Mouse (Mus musculus) liver, embryonic 13.5 days (tissue): Measurements from ENCODE around the gene Fndc4. TPM values are rescaled to one million over a fixed set of nuclear protein-coding genes. Genes with fewer than 3 reads are reported as not detected.

Source experiments
- ATAC-seq: fragments of 200-750 bp; cut with Nextera tagmentation; 2 replicates; pipeline ENCODE4 v1.8.0; 2017; ENCODE audit warnings: low read depth, mild to moderate bottlenecking, moderate number of reproducible peaks, moderate library complexity
- DNase-seq: peaks from one replicate; pipeline ENCODE4 v3.0.0; 2022
- H3K27ac ChIP-seq: fragments of 300-500 bp; sonication (generic); 2 replicates; pipeline ENCODE4 v1.5.1; 2015; ENCODE audit warnings: moderate library complexity, mild to moderate bottlenecking, inconsistent platforms
- H3K27me3 ChIP-seq: fragments of 300-500 bp; sonication (generic); 2 replicates; pipeline ENCODE4 v1.6.1; 2015; ENCODE audit warnings: mild to moderate bottlenecking, inconsistent platforms
- H3K36me3 ChIP-seq: fragments of 300-500 bp; sonication (generic); 2 replicates; pipeline ENCODE4 v1.6.1; 2015; ENCODE audit warnings: mild to moderate bottlenecking, inconsistent platforms
- H3K4me1 ChIP-seq: fragments of 300-500 bp; sonication (generic); replicated peaks from 2 replicates; pipeline ENCODE4 v1.6.1; 2015; ENCODE audit warnings: inconsistent platforms
- H3K4me2 ChIP-seq: fragments of 300-500 bp; sonication (generic); 2 replicates; pipeline ENCODE4 v1.6.1; 2015; ENCODE audit warnings: inconsistent platforms, mild to moderate bottlenecking, moderate library complexity
- H3K4me3 ChIP-seq: fragments of 300-500 bp; sonication (generic); replicated peaks from 2 replicates; pipeline ENCODE4 v1.5.1; 2015; ENCODE audit warnings: mild to moderate bottlenecking, inconsistent platforms
- H3K9ac ChIP-seq: fragments of 300-500 bp; sonication (generic); 2 replicates; pipeline ENCODE4 v1.6.1; 2015; ENCODE audit warnings: mild to moderate bottlenecking, inconsistent platforms
- H3K9me3 ChIP-seq: fragments of 300-500 bp; sonication (generic); replicated peaks from 2 replicates; pipeline ENCODE4 v1.6.1; 2016; ENCODE audit warnings: inconsistent platforms
- WGBS: fragments of 180-500 bp; shearing (Covaris S2); methylation state at CpG from one replicate; pipeline ENCODE4 v1.1.7; 2015; ENCODE audit not compliant: insufficient replicate concordance; 5-methylcytosine and 5-hydroxymethylcytosine counted together
- polyA plus RNA-seq: library from polyadenylated mRNA; unstranded; fragments of >200 nt; fragmentation: Nextera tagmentation; extraction: Ambion mirVana; gene quantifications from 2 replicates; pipeline ENCODE4 v1.2.1, GENCODE M21; 2015

The Fndc4 gene
- polyA plus RNA-seq = 5.8 and 6.7 TPM in 2 replicates

DNA sequence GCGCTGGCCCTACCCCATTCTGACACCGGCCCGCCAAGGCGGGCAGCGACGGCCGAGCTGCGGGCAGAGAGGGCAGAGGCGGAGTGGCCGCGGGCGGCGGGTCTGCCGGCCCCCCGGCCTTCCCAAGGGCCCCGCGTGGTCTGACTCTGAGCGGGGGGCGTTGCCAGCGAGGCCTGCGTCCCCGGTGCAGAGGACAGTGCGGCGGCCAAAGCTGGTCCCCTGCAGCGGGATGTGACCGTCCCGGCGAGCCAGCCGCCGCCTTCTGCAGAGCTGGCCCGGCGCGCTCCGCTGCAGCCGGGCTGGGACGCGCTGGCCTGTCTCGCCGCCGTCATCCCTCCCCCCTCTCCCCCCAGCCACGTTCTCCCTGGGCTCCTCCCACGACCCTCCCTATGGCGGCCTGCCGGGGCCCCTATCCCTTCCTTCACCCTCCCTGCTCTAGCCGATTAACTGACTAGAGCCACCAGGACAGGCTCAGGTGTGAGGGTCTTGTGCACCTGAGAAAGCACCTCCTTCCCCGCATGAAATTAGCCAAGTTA is at the start of gene Fndc4:
TSS of gene Fndc4 (minus strand) at position 475 of the 536 bp plus-strand sequence.
- WGBS = under 1% methylated on average over 45 of the region's 46 CpGs
- H3K27ac ChIP-seq = no peak within 1 kb of the TSS
- H3K36me3 ChIP-seq = peaks cover 2% of the 10 kb centered on the region; the same call in 1 of the 2 replicates
- peak within 1 kb of the TSS; percentile 70 for H3K9ac ChIP-seq
- H3K4me3 ChIP-seq = peak within 1 kb of the TSS; percentile 63
- H3K4me1 ChIP-seq = peaks cover 27% of the 10 kb centered on the region
- H3K9me3 ChIP-seq = no peaks in the 10 kb centered on the region
- DNase-seq (no peak), ATAC-seq (no peak)
- H3K27me3 ChIP-seq = peaks cover 54% of the 10 kb centered on the region
- peak within 1 kb of the TSS; percentile 78 for H3K4me2 ChIP-seq

DNA sequence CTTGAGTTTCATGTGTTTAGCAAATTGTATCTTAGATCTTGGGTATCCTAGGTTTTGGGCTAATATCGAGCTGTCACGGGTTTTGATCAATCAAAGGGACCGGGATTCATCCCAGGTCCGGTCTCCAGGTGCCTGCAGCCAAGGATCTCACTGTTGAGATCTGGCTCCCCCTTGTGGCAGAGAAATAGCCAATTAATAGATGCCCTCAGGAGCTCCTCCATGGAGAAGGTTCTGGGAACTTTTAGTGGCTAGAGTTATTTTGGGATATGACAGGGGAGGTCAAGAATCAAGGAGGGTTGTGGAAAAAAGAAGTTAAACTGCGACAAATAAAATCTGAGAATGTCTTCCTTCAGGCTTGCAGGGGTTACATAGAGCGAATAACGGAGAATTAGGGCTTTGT is 32.4 kb upstream of the Fndc4 start:
- Histone ChIP-seq H3K27ac (no peak overlapping the region), H3K4me3 (no peak overlapping the region), H3K4me1 (no peaks in the 10 kb centered on the region), H3K27me3 (no peaks in the 10 kb centered on the region), H3K9ac (no peak overlapping the region), H3K4me2 (no peak overlapping the region), H3K36me3 (no peaks in the 10 kb centered on the region), H3K9me3 (no peaks in the 10 kb centered on the region; the same call in 1 of the 2 replicates)
- ATAC-seq = no peak
- 34% methylated on average over 7 of the region's 7 CpGs for WGBS
- peak; percentile 5 for DNase-seq

DNA sequence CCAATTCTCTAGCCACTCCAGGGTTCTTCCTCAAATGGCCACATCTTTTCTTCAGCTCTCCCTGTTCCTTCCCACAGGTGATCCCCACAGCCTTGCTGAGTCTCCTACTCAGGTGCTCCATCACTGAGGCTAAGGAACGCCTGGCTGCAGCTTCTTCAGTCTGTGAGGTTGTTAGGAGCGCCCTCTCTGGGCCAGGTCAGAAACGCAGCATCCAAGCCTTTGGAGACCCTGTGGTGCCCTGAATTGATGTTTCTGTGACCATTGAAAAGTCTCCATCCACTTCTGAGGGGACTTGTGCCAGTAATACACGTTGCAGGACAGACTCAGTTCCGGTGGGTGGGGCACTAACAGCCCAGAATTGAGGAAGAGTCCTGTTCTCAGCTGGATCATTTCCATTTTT is 31.0 kb upstream of the Fndc4 start:
- no peak overlapping the region for H3K4me3 ChIP-seq
- DNase-seq = peak; percentile 5
- 12% methylated on average over 5 of the region's 5 CpGs for WGBS

DNA sequence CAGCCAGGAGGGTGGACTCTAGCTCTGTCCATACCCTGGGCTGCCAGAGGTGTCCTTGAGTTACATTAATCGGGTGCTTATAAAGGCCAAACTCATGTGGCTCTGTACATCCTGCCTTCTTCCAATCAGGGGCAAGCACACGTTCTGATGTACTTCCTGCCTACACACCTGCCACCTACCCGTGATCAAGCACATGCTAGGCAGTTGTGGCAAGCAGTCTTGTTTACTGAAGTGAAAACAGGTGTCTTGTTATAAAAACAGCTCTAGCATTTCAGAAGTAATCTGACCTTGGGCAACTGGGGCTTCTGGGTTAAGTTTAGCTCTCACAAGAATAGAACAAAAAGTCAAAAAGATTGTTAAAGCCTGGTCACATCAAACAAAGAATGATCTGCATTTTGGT is 28.2 kb upstream of the Fndc4 start:
- Histone ChIP-seq H3K36me3 (no peaks in the 10 kb centered on the region), H3K4me2 (no peak overlapping the region), H3K27ac (no peak overlapping the region), H3K9ac (no peak overlapping the region), H3K9me3 (no peaks in the 10 kb centered on the region), H3K4me1 (no peaks in the 10 kb centered on the region), H3K27me3 (no peaks in the 10 kb centered on the region), H3K4me3 (no peak overlapping the region)
- DNase-seq (no peak), ATAC-seq (no peak)
- WGBS = 38% methylated on average over 3 of the region's 3 CpGs

More for the DNA sequence above, 31.0 kb upstream of the Fndc4 start:
- no peak overlapping the region for H3K27ac ChIP-seq
- no peaks in the 10 kb centered on the region for H3K9me3 ChIP-seq
- no peaks in the 10 kb centered on the region for H3K36me3 ChIP-seq
- no peak for ATAC-seq
- H3K9ac ChIP-seq = no peak overlapping the region
- no peaks in the 10 kb centered on the region for H3K27me3 ChIP-seq
- H3K4me1 ChIP-seq = no peaks in the 10 kb centered on the region
- no peak overlapping the region for H3K4me2 ChIP-seq

DNA sequence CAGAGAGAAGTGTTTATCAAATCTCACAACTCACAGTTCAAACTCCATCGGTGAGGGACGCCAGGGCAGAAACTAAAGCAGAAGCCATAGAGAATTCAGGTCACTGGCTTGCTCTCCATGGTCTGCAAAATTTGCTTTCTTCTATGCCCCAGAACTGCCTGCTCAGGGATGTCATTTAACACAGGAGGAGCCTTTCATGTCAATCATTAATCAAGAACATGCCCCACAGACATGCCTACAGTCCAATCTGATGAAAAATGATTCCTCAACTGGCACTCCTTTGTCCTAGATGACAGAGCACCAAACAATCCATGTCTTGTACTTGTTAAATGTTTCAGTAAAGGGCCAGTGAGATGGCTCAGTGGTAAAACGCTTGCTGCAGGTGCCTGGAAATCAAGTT is 26.9 kb upstream of the Fndc4 start:
- H3K4me1 ChIP-seq = no peaks in the 10 kb centered on the region
- DNase-seq (no peak), ATAC-seq (no peak)
- no peak overlapping the region for H3K27ac ChIP-seq
- no peaks in the 10 kb centered on the region for H3K36me3 ChIP-seq
- no peaks in the 10 kb centered on the region for H3K27me3 ChIP-seq
- 57% methylated on average over 3 of the region's 3 CpGs for WGBS
- no peak overlapping the region for H3K4me2 ChIP-seq
- H3K9ac ChIP-seq = no peak overlapping the region
- H3K4me3 ChIP-seq = no peak overlapping the region
- H3K9me3 ChIP-seq = no peaks in the 10 kb centered on the region

DNA sequence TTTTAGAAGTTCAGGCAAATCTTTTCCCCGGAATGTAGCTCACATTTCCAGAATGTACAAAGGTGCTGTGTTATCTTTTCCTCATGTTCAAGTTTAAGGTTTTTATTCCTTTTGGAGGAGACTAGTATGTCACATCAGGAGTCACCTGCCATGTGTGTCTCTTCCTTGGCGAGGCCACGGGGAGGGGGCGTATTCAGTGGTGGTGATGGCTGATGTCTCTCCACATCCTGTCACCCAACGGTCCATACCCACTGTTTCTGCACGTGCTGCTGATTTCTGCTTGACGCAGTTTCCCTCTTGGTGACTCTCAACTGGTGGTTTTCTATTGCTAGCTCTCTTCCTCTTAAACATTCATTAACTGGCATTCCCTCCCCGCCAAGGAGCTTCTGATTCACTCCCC is 16.9 kb upstream of the Fndc4 start:
- Histone ChIP-seq H3K9me3 (no peaks in the 10 kb centered on the region), H3K9ac (no peak overlapping the region), H3K4me2 (no peak overlapping the region), H3K36me3 (no peaks in the 10 kb centered on the region), H3K4me1 (no peaks in the 10 kb centered on the region), H3K4me3 (no peak overlapping the region), H3K27me3 (no peaks in the 10 kb centered on the region), H3K27ac (no peak overlapping the region)
- ATAC-seq (no peak), DNase-seq (no peak)
- WGBS = 58% methylated on average over 8 of the region's 8 CpGs

DNA sequence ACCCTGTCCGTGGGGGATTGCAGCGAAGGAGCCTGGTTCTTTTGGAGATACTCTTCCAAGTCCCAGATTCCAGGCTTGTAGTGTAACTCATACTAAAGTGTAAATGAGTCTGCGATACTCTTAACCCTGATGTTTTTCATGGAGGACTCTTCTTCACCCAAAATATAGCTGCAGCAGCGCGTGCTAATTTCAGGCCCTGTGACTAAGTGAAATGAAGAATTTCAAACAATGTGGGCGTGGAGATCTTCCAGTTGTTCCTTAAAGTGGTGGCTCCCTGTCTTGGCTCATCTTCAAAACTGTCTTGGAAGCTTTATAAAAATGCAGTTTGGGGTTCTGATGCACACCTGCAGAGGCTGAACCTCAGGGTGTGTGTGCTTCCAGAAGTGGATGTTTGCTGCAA is 7.2 kb upstream of the Fndc4 start:
- peaks cover 14% of the 10 kb centered on the region for H3K27me3 ChIP-seq
- H3K4me2 ChIP-seq = no peak overlapping the region
- no peak overlapping the region for H3K9ac ChIP-seq
- no peak for ATAC-seq
- H3K4me3 ChIP-seq = no peak overlapping the region
- H3K9me3 ChIP-seq = no peaks in the 10 kb centered on the region
- H3K36me3 ChIP-seq = no peaks in the 10 kb centered on the region
- no peaks in the 10 kb centered on the region for H3K4me1 ChIP-seq
- WGBS = 71% methylated on average over 6 of the region's 6 CpGs
- no peak for DNase-seq
- H3K27ac ChIP-seq = no peak overlapping the region

DNA sequence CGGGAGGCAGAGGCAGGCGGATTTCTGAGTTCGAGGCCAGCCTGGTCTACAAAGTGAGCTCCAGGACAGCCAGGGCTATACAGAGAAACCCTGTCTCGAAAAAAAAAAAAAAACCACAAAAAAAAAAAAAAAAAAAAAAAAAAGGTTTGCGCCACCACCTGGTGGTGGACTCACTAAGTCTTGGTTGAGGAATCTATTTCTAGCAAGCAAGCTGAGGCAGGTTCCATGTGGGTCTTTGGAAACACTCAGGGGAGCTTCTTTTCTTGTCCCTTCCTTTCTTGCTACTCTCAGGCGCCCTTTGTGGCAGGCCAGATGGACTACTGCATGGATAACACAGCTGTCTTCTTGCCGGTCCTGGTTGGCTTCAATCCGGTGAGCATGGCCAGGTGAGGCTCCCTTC is 6.0 kb upstream of the Fndc4 start:
- no peaks in the 10 kb centered on the region for H3K36me3 ChIP-seq
- H3K4me3 ChIP-seq = no peak overlapping the region
- peaks cover 27% of the 10 kb centered on the region for H3K27me3 ChIP-seq
- no peaks in the 10 kb centered on the region for H3K9me3 ChIP-seq
- ATAC-seq = no peak
- H3K27ac ChIP-seq = no peak overlapping the region
- H3K4me1 ChIP-seq = no peaks in the 10 kb centered on the region
- no peak for DNase-seq
- no peak overlapping the region for H3K9ac ChIP-seq
- H3K4me2 ChIP-seq = no peak overlapping the region
- 39% methylated on average over 8 of the region's 8 CpGs for WGBS

DNA sequence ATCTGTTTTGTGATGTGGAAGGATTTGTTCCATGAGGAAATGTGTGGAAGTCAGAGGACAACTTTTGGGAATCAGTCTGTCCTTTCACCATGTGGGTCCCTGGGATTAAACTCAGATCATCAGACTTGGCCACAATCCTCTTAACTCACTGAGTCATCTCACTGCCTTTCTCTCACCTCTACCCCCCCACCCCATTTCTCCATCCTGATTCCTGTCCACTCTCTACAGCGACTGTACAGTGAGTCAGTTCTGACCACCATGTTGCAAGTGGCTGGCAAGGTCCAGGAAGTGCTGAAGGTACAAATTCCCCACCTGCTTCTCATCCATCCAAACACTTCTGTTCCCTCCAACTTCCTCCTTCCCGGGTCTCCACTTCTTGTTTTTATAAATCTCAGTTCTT is 2.6 kb upstream of the Fndc4 start:
- Histone ChIP-seq H3K9ac (no peak overlapping the region), H3K27ac (no peak overlapping the region), H3K27me3 (peaks cover 60% of the 10 kb centered on the region), H3K9me3 (no peaks in the 10 kb centered on the region), H3K36me3 (peaks cover 1% of the 10 kb centered on the region; the same call in 1 of the 2 replicates), H3K4me3 (no peak overlapping the region), H3K4me1 (peaks cover 11% of the 10 kb centered on the region), H3K4me2 (no peak overlapping the region)
- WGBS = 25% methylated on average over 2 of the region's 2 CpGs
- DNase-seq (no peak), ATAC-seq (no peak)

DNA sequence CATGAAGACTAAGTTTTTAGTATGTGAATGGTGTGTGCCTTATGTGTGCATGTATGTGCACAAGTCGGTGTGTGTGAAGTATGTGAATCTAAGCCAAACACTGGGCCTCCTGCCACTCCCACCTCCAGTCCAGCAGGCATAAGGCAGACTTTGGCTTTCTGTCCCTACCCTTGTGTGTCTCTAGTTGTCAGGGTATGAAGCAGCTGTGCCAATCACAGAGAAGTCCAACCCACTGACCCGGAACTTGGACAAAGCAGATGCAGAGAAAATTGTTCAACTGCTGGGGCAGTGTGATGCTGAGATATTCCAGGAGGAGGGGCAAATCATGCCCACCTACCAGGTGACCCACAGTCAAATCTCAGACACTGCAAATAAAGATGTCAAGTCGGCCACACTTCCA is 2.1 kb upstream of the Fndc4 start:
- Histone ChIP-seq H3K27ac (peak overlapping the region; percentile 31; the same call in 1 of the 2 replicates), H3K27me3 (peaks cover 60% of the 10 kb centered on the region), H3K9me3 (no peaks in the 10 kb centered on the region), H3K9ac (no peak overlapping the region), H3K4me3 (no peak overlapping the region), H3K4me2 (peak overlapping the region; percentile 11), H3K36me3 (peaks cover 2% of the 10 kb centered on the region; the same call in 1 of the 2 replicates), H3K4me1 (peaks cover 11% of the 10 kb centered on the region)
- 52% methylated on average over 3 of the region's 3 CpGs for WGBS
- DNase-seq (no peak), ATAC-seq (no peak)

DNA sequence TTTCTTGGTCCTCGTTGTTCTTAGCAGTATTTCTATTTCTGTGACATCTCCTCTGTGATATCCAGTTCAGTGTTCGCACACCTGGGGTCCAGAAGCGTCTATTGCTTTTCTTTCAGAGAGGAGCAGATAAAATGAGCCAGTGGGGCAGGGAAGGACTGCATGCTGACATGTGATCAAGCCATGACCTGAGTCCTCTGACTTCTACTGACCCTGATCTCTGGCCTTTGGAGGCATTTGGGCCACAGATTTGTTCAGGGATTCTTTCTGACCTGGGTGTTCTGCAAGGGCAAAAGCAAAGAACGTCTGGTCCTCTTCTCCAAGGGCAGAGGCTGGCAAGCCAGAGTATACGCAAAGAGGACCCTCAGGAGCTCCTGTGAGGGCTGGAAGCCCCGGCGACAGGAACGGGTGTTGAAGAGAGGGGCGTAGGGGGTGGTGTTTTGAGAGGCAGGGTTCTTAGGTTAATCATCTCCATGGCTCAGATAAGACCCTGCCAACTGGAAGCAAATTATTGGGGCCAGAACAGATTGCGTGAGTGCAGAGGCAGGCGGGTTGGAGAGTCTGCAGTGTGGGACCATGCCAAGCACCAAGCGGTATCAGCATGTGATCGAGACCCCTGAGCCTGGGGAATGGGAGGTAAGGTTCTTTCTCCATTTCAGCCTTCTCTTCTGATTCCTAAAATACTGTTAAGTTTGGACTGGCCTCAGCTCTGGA is 1.3 kb upstream of the Fndc4 start, which contains the start of gene Gckr:
TSS of gene Gckr (plus strand) at position 397 of the 711 bp plus-strand sequence.
- H3K4me2 ChIP-seq = peak within 1 kb of the TSS; percentile 11

More for the DNA sequence above, 1.3 kb upstream of the Fndc4 start, which contains the start of gene Gckr:
- ATAC-seq = peak; percentile 49
- Histone ChIP-seq H3K36me3 (peaks cover 2% of the 10 kb centered on the region; the same call in 1 of the 2 replicates), H3K27ac (peak within 1 kb of the TSS; percentile 31), H3K27me3 (peaks cover 60% of the 10 kb centered on the region), H3K4me1 (peaks cover 17% of the 10 kb centered on the region), H3K9ac (no peak within 1 kb of the TSS), H3K9me3 (no peaks in the 10 kb centered on the region), H3K4me3 (no peak within 1 kb of the TSS)
- no peak for DNase-seq
- 52% methylated on average over 13 of the region's 13 CpGs for WGBS
